Mouse (Mus musculus) intestine, embryonic 14.5 days (tissue): ENCODE data around the gene Tm6sf1. TPM values are rescaled to one million over a fixed set of nuclear protein-coding genes. Genes with fewer than 3 reads are reported as not detected.

Experiments used
- ATAC-seq: fragments of 200-750 bp; cut with Nextera tagmentation; replicated peaks from 2 replicates; pipeline ENCODE4 v1.8.0; 2017; ENCODE audit warnings: low read depth, moderate number of reproducible peaks, moderate TSS enrichment, moderate library complexity; ENCODE audit not compliant: low FRiP score, low TSS enrichment
- DNase-seq: peaks from one replicate; pipeline ENCODE4 v3.0.0-alpha.2; 2018; ENCODE audit warnings: low spot score
- H3K27ac ChIP-seq: fragments of 300-500 bp; sonication (generic); 2 replicates; pipeline ENCODE4 v1.5.1; 2014; ENCODE audit warnings: low read depth, mild to moderate bottlenecking, control low read depth
- H3K27me3 ChIP-seq: fragments of 300-500 bp; sonication (generic); replicated peaks from 2 replicates; pipeline ENCODE4 v1.6.1; 2014; ENCODE audit warnings: low read length, control low read depth; ENCODE audit not compliant: control insufficient read depth, insufficient read depth
- H3K36me3 ChIP-seq: fragments of 300-500 bp; sonication (generic); 2 replicates; pipeline ENCODE4 v1.6.1; 2014; ENCODE audit warnings: low read length, control low read depth; ENCODE audit not compliant: control insufficient read depth, insufficient read depth
- H3K4me1 ChIP-seq: fragments of 300-500 bp; sonication (generic); replicated peaks from 2 replicates; pipeline ENCODE4 v1.6.1; 2014; ENCODE audit warnings: low read length, control low read depth, mixed read lengths; ENCODE audit not compliant: control insufficient read depth, insufficient read depth
- H3K4me2 ChIP-seq: fragments of 300-500 bp; sonication (generic); 2 replicates; pipeline ENCODE4 v1.6.1; 2014; ENCODE audit warnings: low read length
- H3K4me3 ChIP-seq: fragments of 300-500 bp; sonication (generic); 2 replicates; pipeline ENCODE4 v1.5.1; 2014; ENCODE audit warnings: low read depth, low read length, control low read depth, mixed read lengths
- H3K9ac ChIP-seq: fragments of 300-500 bp; sonication (generic); 2 replicates; pipeline ENCODE4 v1.6.1; 2014; ENCODE audit warnings: mild to moderate bottlenecking, low read length
- H3K9me3 ChIP-seq: fragments of 300-500 bp; sonication (generic); 2 replicates; pipeline ENCODE4 v1.6.1; 2016; ENCODE audit warnings: low read length, control low read depth; ENCODE audit not compliant: control insufficient read depth
- WGBS: fragments of 180-500 bp; shearing (Covaris S2); extraction: QIAGEN DNeasy Blood & Tissue Kit; methylation state at CpG from one replicate; pipeline ENCODE4 v1.1.7; 2014; 5-methylcytosine and 5-hydroxymethylcytosine counted together
- polyA plus RNA-seq: library from polyadenylated mRNA; unstranded; fragments of >200 nt; fragmentation: Nextera tagmentation; extraction: Ambion mirVana; gene quantifications from 2 replicates; pipeline ENCODE4 v1.2.1, GENCODE M21; 2014

Gene Tm6sf1
- polyA plus RNA-seq, 1 experiment from 2014 or later, result 19.8 TPM

GRCm38 (mm10) chr7:81865937-81866336 is 7.1 kb downstream of the Tm6sf1 start:
- DNase-seq (no peak), ATAC-seq (no peak)
- Histone ChIP-seq H3K9me3 (no peaks in the 10 kb centered on the region), H3K9ac (no peak overlapping the region), H3K27ac (no peak overlapping the region), H3K36me3 (no peaks in the 10 kb centered on the region), H3K27me3 (no peaks in the 10 kb centered on the region), H3K4me3 (no peak overlapping the region), H3K4me2 (no peak overlapping the region), H3K4me1 (no peaks in the 10 kb centered on the region)
- 93% methylated on average over 6 of the region's 6 CpGs for WGBS

GRCm38 (mm10) chr7:81867231-81867930 is 8.6 kb downstream of the Tm6sf1 start:
- no peak for ATAC-seq
- no peaks in the 10 kb centered on the region for H3K27me3 ChIP-seq
- no peak for DNase-seq
- no peaks in the 10 kb centered on the region for H3K36me3 ChIP-seq
- 80% methylated on average over 9 of the region's 9 CpGs for WGBS
- no peak overlapping the region for H3K4me2 ChIP-seq
- no peak overlapping the region for H3K9ac ChIP-seq
- no peaks in the 10 kb centered on the region for H3K9me3 ChIP-seq
- no peaks in the 10 kb centered on the region for H3K4me1 ChIP-seq
- no peak overlapping the region; the same call in 1 of the 2 replicates for H3K27ac ChIP-seq
- no peak overlapping the region for H3K4me3 ChIP-seq

- H3K4me2 ChIP-seq, result no peak overlapping the region
- WGBS, result 32% methylated on average over 6 of the region's 6 CpGs
- no peaks in the 10 kb centered on the region for H3K36me3 ChIP-seq
- DNase-seq, result peak; percentile 86
- no peak overlapping the region for H3K9ac ChIP-seq
- H3K27ac ChIP-seq, result no peak overlapping the region
- H3K4me1 ChIP-seq, result peaks cover 5% of the 10 kb centered on the region; the same call in 1 of the 2 replicates
- H3K27me3 ChIP-seq, result no peaks in the 10 kb centered on the region
- H3K4me3 ChIP-seq, result no peak overlapping the region
- H3K9me3 ChIP-seq, result no peaks in the 10 kb centered on the region
- ATAC-seq, result peak; percentile 74; the same call in 1 of the 2 replicates
Observed at GRCm38 (mm10) chr7:81868158-81868557, 9.4 kb downstream of the Tm6sf1 start.

- DNase-seq (peak; percentile 55), ATAC-seq (0 out of 2 replicates have a peak, but pooled peaks have one; percentile 25)
Observed at GRCm38 (mm10) chr7:81872493-81873013, 13.8 kb downstream of the Tm6sf1 start.

GRCm38 (mm10) chr7:81873807-81874206 is 15.0 kb downstream of the Tm6sf1 start:
- H3K36me3 ChIP-seq, result no peaks in the 10 kb centered on the region
- H3K4me1 ChIP-seq, result peaks cover 8% of the 10 kb centered on the region; the same call in 1 of the 2 replicates
- H3K27me3 ChIP-seq, result no peaks in the 10 kb centered on the region
- 7% methylated on average over 1 of the region's 1 CpGs for WGBS
- no peak overlapping the region for H3K4me3 ChIP-seq
- H3K27ac ChIP-seq, result no peak overlapping the region
- no peak overlapping the region for H3K9ac ChIP-seq
- no peak overlapping the region for H3K4me2 ChIP-seq
- ATAC-seq, result no peak
- no peak for DNase-seq
- no peaks in the 10 kb centered on the region for H3K9me3 ChIP-seq

More at GRCm38 (mm10) chr7:81872493-81873013, 13.8 kb downstream of the Tm6sf1 start:
- peaks cover 8% of the 10 kb centered on the region; the same call in 1 of the 2 replicates for H3K4me1 ChIP-seq
- peak overlapping the region; percentile 47; the same call in 1 of the 2 replicates for H3K27ac ChIP-seq
- H3K9me3 ChIP-seq, result no peaks in the 10 kb centered on the region
- no peaks in the 10 kb centered on the region for H3K27me3 ChIP-seq
- 18% methylated on average over 13 of the region's 13 CpGs for WGBS
- H3K36me3 ChIP-seq, result no peaks in the 10 kb centered on the region
- no peak overlapping the region for H3K4me2 ChIP-seq
- H3K4me3 ChIP-seq, result no peak overlapping the region
- no peak overlapping the region for H3K9ac ChIP-seq

- DNase-seq, result peak; percentile 43
- H3K4me2 ChIP-seq, result no peak overlapping the region
- H3K4me3 ChIP-seq, result no peak overlapping the region
- peaks cover 8% of the 10 kb centered on the region; the same call in 1 of the 2 replicates for H3K4me1 ChIP-seq
- H3K36me3 ChIP-seq, result no peaks in the 10 kb centered on the region
- H3K27me3 ChIP-seq, result no peaks in the 10 kb centered on the region
- H3K27ac ChIP-seq, result no peak overlapping the region
- WGBS, result 85% methylated on average over 6 of the region's 6 CpGs
- ATAC-seq, result no peak
- H3K9me3 ChIP-seq, result no peaks in the 10 kb centered on the region
- no peak overlapping the region for H3K9ac ChIP-seq
Observed at GRCm38 (mm10) chr7:81874636-81875035, 15.8 kb downstream of the Tm6sf1 start.

GRCm38 (mm10) chr7:81875372-81875771 is 16.6 kb downstream of the Tm6sf1 start:
- DNase-seq, result peak; percentile 48
- Histone ChIP-seq H3K36me3 (no peaks in the 10 kb centered on the region), H3K4me3 (no peak overlapping the region), H3K4me1 (peaks cover 8% of the 10 kb centered on the region; the same call in 1 of the 2 replicates), H3K9ac (no peak overlapping the region), H3K4me2 (no peak overlapping the region), H3K27me3 (no peaks in the 10 kb centered on the region), H3K9me3 (no peaks in the 10 kb centered on the region), H3K27ac (no peak overlapping the region)
- ATAC-seq, result no peak
- WGBS, result 55% methylated on average over 9 of the region's 9 CpGs

- Histone ChIP-seq H3K4me3 (no peak overlapping the region), H3K36me3 (no peaks in the 10 kb centered on the region), H3K27ac (no peak overlapping the region), H3K9ac (no peak overlapping the region), H3K4me2 (no peak overlapping the region), H3K9me3 (no peaks in the 10 kb centered on the region), H3K27me3 (no peaks in the 10 kb centered on the region), H3K4me1 (0 out of 2 replicates have a peak, but pooled peaks cover 3% of the 10 kb centered on the region)
- ATAC-seq (no peak), DNase-seq (no peak)
- WGBS, result 84% methylated on average over 5 of the region's 5 CpGs
Observed at GRCm38 (mm10) chr7:81880286-81880685, 21.5 kb downstream of the Tm6sf1 start.
